ENCODE assay signal across 16 mouse cellular contexts in the genomic region with DNA sequence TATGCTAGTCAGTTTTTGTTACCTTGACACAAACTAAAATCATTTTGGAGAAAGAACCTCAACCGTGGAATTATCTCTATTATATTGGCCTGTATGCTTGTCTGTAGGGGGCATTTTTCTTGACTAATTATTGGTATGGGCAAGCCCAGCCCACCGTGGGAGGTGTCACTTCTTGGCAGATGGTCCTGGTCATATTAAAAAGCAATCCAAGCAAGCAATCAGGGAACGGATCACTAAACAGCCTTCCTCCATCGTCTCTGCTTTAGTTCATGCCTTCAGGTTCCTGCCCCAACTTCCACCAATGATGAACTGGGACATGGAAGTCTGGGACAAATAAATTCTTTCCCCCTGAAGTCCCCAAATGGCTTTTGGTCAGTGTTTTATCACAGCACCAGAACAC.
"Had no signal": no experiment of that assay in that cellular context is flagged by ENCODE, and none has a peak within 500 bp of the region (broad histone marks: within the 10 kb centered on the region; RNA-seq: fewer than 3 reads in every experiment).

No protein-coding gene starts in this region.

- H3K27ac ChIP-seq: lung, embryonic 15.5 days; macrophage; midbrain, embryonic 13.5 days; midbrain, embryonic 15.5 days; neural tube, embryonic 12.5 days; stomach, embryonic 15.5 days; stomach, postnatal 0 days had no signal

- H3K27me3 ChIP-seq: lung, embryonic 15.5 days; megakaryocyte, embryonic 14.5 days; midbrain, embryonic 13.5 days; midbrain, embryonic 15.5 days; neural tube, embryonic 12.5 days; stomach, embryonic 15.5 days had no signal

- H3K4me1 ChIP-seq: lung, embryonic 15.5 days; midbrain, embryonic 13.5 days; midbrain, embryonic 15.5 days; neural tube, embryonic 12.5 days; stomach, embryonic 15.5 days had no signal

- H3K4me3 ChIP-seq: lung, embryonic 15.5 days; megakaryocyte, embryonic 14.5 days; midbrain, embryonic 13.5 days; midbrain, embryonic 15.5 days; neural tube, embryonic 12.5 days; stomach, embryonic 15.5 days had no signal

- H3K36me3 ChIP-seq: lung, embryonic 15.5 days; midbrain, embryonic 13.5 days; midbrain, embryonic 15.5 days; neural tube, embryonic 12.5 days; stomach, embryonic 15.5 days had no signal

- DNase-seq: liver, postnatal 0 days; lung, adult 2 months; lung, postnatal 14 days; lung, postnatal 36 days; right cerebral cortex, postnatal 14 days; thymus, adult 2 months; thymus, postnatal 25 days; thymus, postnatal 4 days had no signal
